In genomic region chr19:9033412-9034340, GRCm38 (mm10) we compare ENCODE assay signal across 9 mouse cellular contexts. TPM values are rescaled to one million over a fixed set of nuclear protein-coding genes. Genes with fewer than 3 reads are reported as not detected.
DNase-seq lines count a peak whose midpoint lies in the region; ATAC-seq lines count a peak whose summit lies in the region.
"Had no signal": no experiment of that assay in that cellular context is flagged by ENCODE, and none has a peak within 500 bp of the region (broad histone marks: within the 10 kb centered on the region; RNA-seq: fewer than 3 reads in every experiment).

No protein-coding gene starts in this region.

- H3K4me2 ChIP-seq in hindbrain, embryonic 14.5 days (replicated peaks), result no peak overlapping the region

- H3K27ac ChIP-seq in hindbrain, embryonic 14.5 days, result 0 out of 2 replicates have a peak overlapping the region, but pooled peaks have one; percentile 49
- H3K27ac ChIP-seq in hindbrain, embryonic 10.5 days, result no peak overlapping the region; the same call in 1 of the 2 replicates

- H3K9ac ChIP-seq in hindbrain, embryonic 14.5 days, result no peak overlapping the region

- no peaks in the 10 kb centered on the region for H3K9me3 ChIP-seq in hindbrain, embryonic 14.5 days (ENCODE audit: control insufficient read depth, low read length)
- H3K9me3 ChIP-seq in hindbrain, embryonic 10.5 days, result no peaks in the 10 kb centered on the region

- H3K36me3 ChIP-seq in hindbrain, embryonic 14.5 days (replicated peaks; ENCODE audit: control insufficient read depth, insufficient read depth), result no peaks in the 10 kb centered on the region
- no peaks in the 10 kb centered on the region for H3K36me3 ChIP-seq in hindbrain, embryonic 10.5 days

- H3K4me1 ChIP-seq in hindbrain, embryonic 14.5 days (replicated peaks; ENCODE audit: control insufficient read depth, insufficient read depth, low read length), result 0 out of 2 replicates have a peak, but pooled peaks cover 7% of the 10 kb centered on the region
- H3K4me1 ChIP-seq in hindbrain, embryonic 10.5 days (replicated peaks), result no peaks in the 10 kb centered on the region

- H3K4me3 ChIP-seq in hindbrain, embryonic 14.5 days (replicated peaks; ENCODE audit: low read length), result no peak overlapping the region
- H3K4me3 ChIP-seq in hindbrain, embryonic 10.5 days, result no peak overlapping the region

- no peak for DNase-seq in hindbrain, embryonic 14.5 days (ENCODE audit: low spot score)
- DNase-seq in hindbrain, embryonic 10.5 days (ENCODE audit: low spot score), result no peak
- DNase-seq in Muller cell, postnatal 12 days (ENCODE audit: inconsistent ontology term), result peak; percentile 67
- DNase-seq in induced T-regulatory cell, adult 2 months (ENCODE audit: low read depth), result peak; percentile 40
- DNase-seq in lung, postnatal 14 days, result peak; percentile 47
- DNase-seq in cerebellum, adult 18-20 months, result no peak
- no peak for DNase-seq in frontal cortex, postnatal 14 days (ENCODE audit: low spot score in 2 of 2)

- H3K27me3 ChIP-seq in hindbrain, embryonic 14.5 days (ENCODE audit: control insufficient read depth, insufficient read depth, low read length), result no peaks in the 10 kb centered on the region
- H3K27me3 ChIP-seq in hindbrain, embryonic 10.5 days (ENCODE audit: insufficient read depth, poor library complexity, severe bottlenecking), result no peaks in the 10 kb centered on the region

- 70% methylated on average over 9 of the region's 9 CpGs for WGBS in hindbrain, embryonic 14.5 days
- 81% methylated on average over 9 of the region's 9 CpGs for WGBS in hindbrain, embryonic 10.5 days

- ATAC-seq in hindbrain, embryonic 14.5 days (ENCODE audit: low FRiP score), result no peak
- no peak for ATAC-seq in erythroid progenitor cell, adult 5-6 weeks (replicated peaks; ENCODE audit: low FRiP score, poor library complexity, severe bottlenecking)

RNA-seq across cellular contexts. Expression of gene Ahnak, which starts 44.6 kb away (rescaled TPM):
- 4.5 and 4.9 TPM in 2 replicates for polyA plus RNA-seq in hindbrain, embryonic 14.5 days (2014; fragmentation: Nextera tagmentation; extraction: Ambion mirVana)
- 8.1 and 11.0 TPM in 2 replicates for polyA plus RNA-seq in hindbrain, embryonic 10.5 days (2016; fragmentation: Nextera tagmentation; extraction: Ambion mirVana)
- 13.0 and 13.8 TPM in 2 replicates for total RNA-seq in erythroid progenitor cell, adult 5-6 weeks (2015; ENCODE audit: low replicate concordance)
- 13.3 and 15.7 TPM in 2 replicates for total RNA-seq in erythroid progenitor cell, adult 5-6 weeks (2017; ENCODE audit: low replicate concordance)

RNA-seq across cellular contexts. Expression of gene Scgb1a1, which starts 54.1 kb away (rescaled TPM):
- not detected in 2 replicates for polyA plus RNA-seq in hindbrain, embryonic 14.5 days (2014; fragmentation: Nextera tagmentation; extraction: Ambion mirVana)
- not detected in 2 replicates for polyA plus RNA-seq in hindbrain, embryonic 10.5 days (2016; fragmentation: Nextera tagmentation; extraction: Ambion mirVana)
- not detected in 2 replicates for total RNA-seq in erythroid progenitor cell, adult 5-6 weeks (2015; ENCODE audit: low replicate concordance)
- total RNA-seq in erythroid progenitor cell, adult 5-6 weeks (2017; ENCODE audit: low replicate concordance), result not detected in 2 replicates
- polyA plus RNA-seq: embryonic facial prominence, embryonic 11.5 days had no signal

Comparison
In these comparisons a context has a peak if more than half of its experiments do, and no peak if none do; other contexts are left out.
1. DNase-seq: peak in Muller cell, postnatal 12 days (single experiment), induced T-regulatory cell, adult 2 months (single experiment) and lung, postnatal 14 days (single experiment); none in hindbrain, embryonic 14.5 days (single experiment), hindbrain, embryonic 10.5 days (single experiment), cerebellum, adult 18-20 months (0 of 2) and frontal cortex, postnatal 14 days (0 of 2).